Mouse (Mus musculus): ENCODE results near the gene Trpm7. TPM values are rescaled to one million over a fixed set of nuclear protein-coding genes. Genes with fewer than 3 reads are reported as not detected.
"Not testable (repeated sequence)": the region's sequence is repeated elsewhere in the genome, so short reads cannot be mapped to it uniquely, and the experiment has no call there.

Trpm7 gene
- 61.2 and 68.0 TPM in 2 replicates for total RNA-seq (2015)
- 63.1 and 70.3 TPM in 2 replicates for total RNA-seq (2017)

DNA sequence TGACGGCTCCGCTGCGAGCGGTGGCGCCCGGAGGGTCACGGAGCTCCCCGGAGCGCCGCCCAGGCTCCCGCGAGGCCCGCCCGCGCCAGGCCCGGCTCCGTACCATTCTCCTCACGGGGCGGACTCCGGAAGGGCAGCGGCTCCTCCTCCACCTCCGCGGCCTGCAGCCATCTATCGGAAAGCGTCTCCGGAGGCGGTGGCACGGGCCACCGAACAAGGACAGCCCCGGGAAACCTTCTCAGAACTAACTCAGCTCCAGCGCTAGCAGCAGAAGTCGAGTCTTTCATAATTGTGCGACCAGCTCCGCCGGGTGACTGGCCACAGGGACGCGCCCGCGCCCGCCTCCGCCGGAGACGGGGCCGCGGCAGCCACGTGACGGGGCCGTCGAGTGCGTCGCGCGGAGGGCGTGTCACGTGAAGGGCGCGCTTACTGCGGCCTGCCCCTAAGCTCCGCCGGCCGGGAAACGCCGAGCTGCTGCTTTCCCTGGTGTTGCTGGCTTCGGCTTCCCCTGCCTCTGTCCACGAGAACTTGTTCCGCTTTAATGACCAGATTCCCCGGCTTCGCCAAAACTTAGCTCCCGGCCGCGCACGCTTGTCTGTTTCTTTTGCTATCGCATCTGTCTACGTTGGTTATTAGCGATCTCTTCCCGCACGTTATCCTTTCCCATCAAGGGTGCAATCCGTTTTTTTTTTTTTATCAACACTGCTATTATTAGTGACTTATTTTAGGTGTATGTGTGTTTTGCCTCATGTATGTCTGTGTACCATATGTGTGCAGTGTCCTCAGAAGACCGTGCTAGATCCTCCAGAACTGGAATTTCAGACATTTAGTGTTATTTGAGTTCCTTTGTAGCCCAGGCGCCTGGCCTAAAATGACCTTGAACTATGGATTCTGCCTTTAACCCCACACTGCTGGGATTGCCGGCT, at the start of gene Trpm7:
Gene Trpm7, minus strand, starts transcription at position 360 of the 926 bp plus-strand sequence.
- peak; percentile 95 for ATAC-seq (ENCODE audit: poor library complexity, severe bottlenecking)

GRCm38 (mm10) chr2:126920358-126921060, 44.5 kb upstream of the Trpm7 start:
- peak; percentile 12; the same call in 1 of the 2 replicates for ATAC-seq (ENCODE audit: poor library complexity, severe bottlenecking)

GRCm38 (mm10) chr2:126916236-126916635, 40.2 kb upstream of the Trpm7 start:
- no peak for ATAC-seq (ENCODE audit: poor library complexity, severe bottlenecking)

- ATAC-seq (ENCODE audit: poor library complexity, severe bottlenecking), result no peak
Measured at GRCm38 (mm10) chr2:126914096-126914495, 38.1 kb upstream of the Trpm7 start.

DNA sequence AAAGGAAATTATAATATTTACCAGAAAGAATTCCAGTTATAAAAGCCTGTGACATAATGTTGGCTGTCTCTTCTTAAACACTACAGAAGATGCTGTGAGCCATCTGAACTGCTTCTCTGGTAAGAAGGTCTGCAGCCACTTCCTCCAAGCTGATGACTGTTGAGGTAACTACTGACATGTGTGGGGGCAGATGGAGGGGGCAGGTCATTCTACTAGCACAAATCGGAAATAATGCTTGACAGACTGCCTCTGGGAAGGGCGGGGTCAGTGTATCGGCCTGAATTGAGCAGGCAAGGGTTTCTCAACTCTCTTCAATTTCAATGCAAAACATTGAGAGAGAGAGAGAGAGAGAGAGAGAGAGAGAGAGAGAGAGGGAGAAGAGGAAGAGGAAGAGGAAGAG, 28.1 kb upstream of the Trpm7 start:
- ATAC-seq (ENCODE audit: poor library complexity, severe bottlenecking), result no peak

DNA sequence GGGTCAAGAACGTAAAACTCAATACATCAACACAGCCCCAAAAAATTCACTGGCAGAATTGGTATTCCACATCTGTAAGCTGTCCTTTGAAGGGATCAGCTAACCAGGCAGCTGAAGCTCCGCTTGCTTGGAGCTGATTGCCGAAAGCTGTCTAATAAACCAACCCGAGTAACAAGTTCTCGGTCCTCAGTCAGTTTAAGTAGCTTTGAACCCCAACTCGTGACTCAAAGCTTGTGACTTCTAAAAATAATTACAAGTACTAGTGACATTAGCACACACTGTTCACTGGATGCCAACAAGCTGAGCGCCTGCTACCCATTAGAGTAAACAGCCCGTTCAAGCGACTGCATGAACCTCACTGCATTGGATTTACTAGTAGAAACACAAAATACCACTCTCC, 21.5 kb upstream of the Trpm7 start:
- no peak for ATAC-seq (ENCODE audit: poor library complexity, severe bottlenecking)

DNA sequence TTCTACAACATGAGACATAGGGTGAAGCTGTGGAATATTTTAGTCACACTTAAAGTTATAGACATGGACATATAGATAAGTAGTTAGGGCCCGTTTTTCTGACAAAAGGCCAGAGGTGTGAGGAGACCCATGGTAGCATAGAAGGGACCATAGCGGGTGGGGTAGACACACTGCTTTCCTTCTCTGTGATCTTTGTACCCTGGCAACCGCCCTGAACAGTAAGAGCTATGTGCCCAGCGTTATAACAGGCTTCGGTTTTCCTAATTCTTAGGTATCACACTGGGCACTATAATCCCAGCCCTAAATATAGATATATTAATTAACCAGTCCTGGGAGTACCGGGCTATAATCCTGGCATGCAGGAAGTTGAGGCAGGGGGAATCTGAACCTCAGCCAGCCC, 20.9 kb upstream of the Trpm7 start:
- no peak for ATAC-seq (ENCODE audit: poor library complexity, severe bottlenecking)

GRCm38 (mm10) chr2:126894245-126894644, 18.2 kb upstream of the Trpm7 start:
- ATAC-seq (ENCODE audit: poor library complexity, severe bottlenecking), result no peak

DNA sequence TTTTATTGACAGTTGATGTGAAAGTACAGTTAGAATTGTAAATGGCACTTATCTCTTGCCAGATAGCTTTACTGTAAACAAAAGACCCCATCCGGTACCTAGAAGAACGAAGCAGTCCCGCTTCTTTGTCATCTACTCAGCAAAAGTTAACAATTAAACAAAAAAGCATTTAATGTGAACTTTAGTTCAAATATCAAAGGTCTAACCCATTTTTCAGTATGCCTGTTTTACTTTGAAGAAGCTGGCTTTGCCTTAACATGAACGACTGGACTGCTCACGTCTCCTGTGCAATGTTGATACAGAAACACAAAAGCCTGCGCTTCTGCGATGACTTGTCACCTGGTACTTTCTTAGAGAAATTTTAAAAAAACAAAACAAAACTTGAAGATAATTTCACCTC, 16.3 kb upstream of the Trpm7 start:
- ATAC-seq (ENCODE audit: poor library complexity, severe bottlenecking), result no peak

DNA sequence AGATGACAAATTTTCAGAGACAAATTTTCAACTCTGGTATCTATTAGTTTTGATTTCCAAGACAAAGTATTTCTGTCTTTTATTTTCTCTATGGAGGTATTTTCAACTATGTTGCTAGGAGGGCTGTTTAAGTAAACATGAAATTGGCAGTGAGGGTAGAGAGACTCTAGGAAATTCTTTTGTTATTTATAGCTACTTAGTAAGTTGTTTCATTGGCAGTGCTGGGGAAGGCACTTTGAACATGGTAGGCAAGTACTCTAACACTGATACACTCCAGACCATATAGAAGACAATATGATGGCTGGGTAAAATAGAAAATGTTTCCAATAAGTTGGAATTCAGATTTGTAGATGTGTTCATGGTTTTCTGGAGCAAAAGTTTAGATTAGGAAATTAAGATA, 15.7 kb upstream of the Trpm7 start:
- ATAC-seq (ENCODE audit: poor library complexity, severe bottlenecking), result no peak

GRCm38 (mm10) chr2:126887141-126887540, 11.1 kb upstream of the Trpm7 start:
- ATAC-seq (ENCODE audit: poor library complexity, severe bottlenecking), result no peak

DNA sequence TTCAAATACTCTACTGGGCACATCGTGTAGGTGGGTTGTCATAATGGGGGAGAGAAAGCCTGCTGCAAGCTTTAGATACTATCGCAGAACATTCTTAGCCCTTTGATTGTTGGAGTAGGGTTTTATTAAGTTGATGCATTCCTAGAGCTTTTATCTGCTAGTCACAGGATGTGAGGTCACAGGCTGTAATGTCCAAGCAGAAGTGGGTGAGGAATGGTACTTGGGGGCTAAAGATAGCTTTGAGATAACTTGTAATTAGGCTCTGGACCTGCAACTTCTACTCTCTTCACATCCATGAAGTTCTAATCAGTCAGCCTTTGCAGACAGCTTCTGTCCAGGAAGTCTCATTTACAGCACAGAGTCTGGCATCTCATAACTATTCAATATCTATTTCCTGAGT, 9.8 kb upstream of the Trpm7 start:
- ATAC-seq (ENCODE audit: poor library complexity, severe bottlenecking), result no peak

GRCm38 (mm10) chr2:126882711-126883110, 6.7 kb upstream of the Trpm7 start:
- not testable (repeated sequence) for ATAC-seq (ENCODE audit: poor library complexity, severe bottlenecking)

DNA sequence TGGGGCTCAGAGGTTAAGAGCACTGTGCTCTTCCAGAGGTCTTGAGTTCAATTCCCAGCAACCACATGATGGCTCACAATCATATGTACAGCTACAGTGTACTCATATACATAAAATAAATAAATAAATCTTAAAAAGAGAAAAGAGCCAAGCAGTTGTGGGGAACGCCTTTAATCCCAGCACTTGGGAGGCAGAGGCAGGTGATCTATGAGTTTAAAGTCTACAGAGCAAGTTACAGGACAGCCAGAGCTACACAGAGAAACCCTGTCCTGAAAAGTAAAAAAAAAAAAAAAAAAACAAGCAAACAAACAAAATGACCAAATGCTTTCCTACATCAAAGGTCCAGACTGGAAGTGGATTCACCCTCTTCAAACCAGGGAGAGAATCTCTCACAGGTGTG, 2.0 kb upstream of the Trpm7 start:
- ATAC-seq (ENCODE audit: poor library complexity, severe bottlenecking), result no peak

DNA sequence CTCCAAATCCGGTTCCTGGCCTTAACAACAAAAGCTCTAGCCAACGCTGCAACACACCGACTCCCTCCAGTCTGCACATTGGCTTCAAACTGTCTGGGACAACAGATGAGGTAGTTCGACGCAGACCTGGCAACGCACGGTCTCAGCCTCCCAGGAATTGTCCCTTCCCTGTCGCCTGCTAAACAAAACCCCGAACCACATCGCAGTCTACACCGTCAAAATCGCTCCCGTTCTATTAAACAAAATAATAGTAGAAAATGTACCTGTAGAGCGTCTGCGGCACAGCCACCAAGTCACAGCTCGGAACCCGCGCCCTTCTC, 554 bp downstream of the Trpm7 start:
- ATAC-seq (ENCODE audit: poor library complexity, severe bottlenecking), result peak; percentile 12

GRCm38 (mm10) chr2:126874809-126875515, 1.1 kb downstream of the Trpm7 start:
- no peak for ATAC-seq (ENCODE audit: poor library complexity, severe bottlenecking)

DNA sequence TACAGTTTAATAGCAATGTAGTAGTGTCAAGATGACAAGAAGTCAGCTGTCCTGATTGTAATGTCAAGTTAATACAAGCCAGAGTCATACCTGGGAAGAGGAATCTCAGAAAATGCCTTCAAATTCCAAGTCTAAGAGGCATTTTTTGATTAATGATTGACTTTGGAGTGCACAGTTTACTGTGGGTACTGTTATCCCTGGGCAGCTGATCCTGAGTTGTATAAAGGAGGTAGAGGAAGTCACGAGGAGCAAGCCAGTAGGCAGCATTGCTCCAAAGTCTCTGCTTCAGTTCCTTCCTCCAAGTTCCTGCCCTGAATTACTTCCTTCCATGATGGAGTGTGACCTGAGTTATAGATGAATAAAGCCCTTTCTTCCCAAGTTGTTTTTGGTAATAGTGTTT, 9.7 kb downstream of the Trpm7 start:
- ATAC-seq (ENCODE audit: poor library complexity, severe bottlenecking), result no peak

DNA sequence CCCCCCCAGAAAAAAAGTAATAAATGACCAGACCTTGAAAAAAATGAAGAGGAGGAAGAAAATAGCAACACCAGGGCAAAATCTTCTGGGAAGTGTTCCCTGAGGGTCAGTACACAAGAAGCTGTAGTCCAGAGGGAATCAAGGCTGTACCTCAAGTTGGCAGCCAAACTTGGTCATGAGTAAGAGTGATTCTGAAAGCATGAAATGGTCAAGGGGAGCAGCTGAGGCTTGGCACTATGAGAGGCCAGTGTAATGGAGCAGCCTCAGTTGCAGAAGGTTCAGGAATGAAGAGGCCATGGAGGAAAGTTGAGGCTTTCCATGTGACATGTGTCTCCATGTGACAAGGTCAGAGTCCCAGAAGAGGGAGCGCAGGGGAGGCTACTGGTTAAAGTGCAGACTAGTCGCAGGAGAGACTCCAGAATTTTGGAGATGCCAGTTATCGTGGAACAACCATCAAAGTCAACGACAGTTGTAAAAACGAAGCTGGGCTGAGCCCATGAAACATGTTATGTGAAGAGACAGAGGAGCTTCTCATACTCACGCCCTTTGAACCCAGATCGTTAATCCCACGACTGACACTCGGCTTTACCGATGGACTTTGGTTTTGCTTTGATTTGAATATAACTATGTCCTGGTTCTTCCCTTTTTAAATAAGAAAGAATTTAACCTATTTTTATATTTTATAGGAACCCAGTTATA, 10.4 kb downstream of the Trpm7 start:
- no peak for ATAC-seq (ENCODE audit: poor library complexity, severe bottlenecking)

DNA sequence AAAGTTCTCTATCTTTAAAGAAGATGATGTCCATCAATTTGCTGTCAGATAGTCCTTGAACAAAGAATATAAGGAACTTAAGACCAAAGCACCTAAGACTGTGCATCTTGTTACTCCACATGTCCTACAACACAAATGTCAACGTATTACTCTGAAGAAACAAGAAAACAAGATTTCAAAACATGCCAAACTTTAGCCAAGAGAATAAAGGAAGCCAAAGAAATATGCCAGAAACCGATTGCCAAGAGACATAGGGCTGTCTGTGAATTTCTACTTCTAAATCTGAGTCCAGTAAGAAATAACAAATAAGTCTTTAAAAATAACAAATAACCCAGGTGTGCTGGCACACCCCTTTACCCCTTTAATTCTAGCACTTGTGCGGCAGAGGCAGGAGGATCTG, 11.0 kb downstream of the Trpm7 start:
- ATAC-seq (ENCODE audit: poor library complexity, severe bottlenecking), result no peak

DNA sequence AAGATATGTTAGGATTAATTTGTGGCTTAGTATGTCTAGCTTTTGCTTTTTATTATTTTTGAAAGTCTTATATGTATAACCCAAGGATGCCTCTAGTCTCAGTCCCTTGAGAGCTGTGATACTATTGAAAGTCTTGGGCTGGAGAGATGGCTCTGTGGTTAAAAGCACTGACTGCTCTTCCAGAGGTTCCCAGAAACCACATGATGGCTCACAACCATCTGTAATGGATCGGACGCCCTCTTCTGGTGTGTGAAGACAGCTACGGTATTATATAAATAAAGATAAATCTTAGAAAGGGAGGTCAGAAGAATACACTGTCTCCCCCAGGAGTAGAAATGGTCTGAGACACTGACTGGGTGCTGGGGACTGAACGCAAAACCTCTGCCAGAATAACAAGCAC, 31.3 kb downstream of the Trpm7 start:
- no peak for ATAC-seq (ENCODE audit: poor library complexity, severe bottlenecking)

DNA sequence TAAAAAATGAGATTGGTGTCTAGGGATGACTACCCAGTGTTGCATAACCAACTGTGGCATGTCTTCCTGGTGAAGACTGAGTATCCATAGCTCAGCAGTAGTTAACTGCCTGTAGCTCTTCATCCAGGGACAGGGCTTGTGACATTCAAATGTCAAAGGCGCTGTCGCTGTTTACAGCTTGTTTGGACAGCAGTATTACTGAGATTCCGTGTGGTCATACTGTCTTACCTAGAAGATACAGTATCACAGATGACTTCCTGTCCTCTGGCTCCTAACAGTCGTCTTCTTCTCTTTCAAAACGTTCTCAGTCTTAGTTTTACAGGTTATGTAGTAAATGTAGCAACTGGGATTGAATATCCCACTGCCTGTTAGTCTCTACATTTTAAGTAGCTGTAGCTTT, 37.2 kb downstream of the Trpm7 start:
- ATAC-seq (ENCODE audit: poor library complexity, severe bottlenecking), result no peak

All from megakaryocyte, adult 5-6 weeks (primary cell).